Mouse (Mus musculus) neural tube, embryonic 13.5 days (tissue): ENCODE measurements around the gene Hic1. TPM values are rescaled to one million over a fixed set of nuclear protein-coding genes. Genes with fewer than 3 reads are reported as not detected.

Experiments
- ATAC-seq: fragments of 200-750 bp; cut with Nextera tagmentation; 2 replicates; pipeline ENCODE4 v1.8.0; 2017; ENCODE audit warnings: low read depth, mild to moderate bottlenecking, moderate TSS enrichment, moderate library complexity
- H3K27ac ChIP-seq: fragments of 300-500 bp; sonication (generic); replicated peaks from 2 replicates; pipeline ENCODE4 v1.5.1; 2015; ENCODE audit warnings: moderate library complexity, mild to moderate bottlenecking, inconsistent platforms
- H3K27me3 ChIP-seq: fragments of 300-500 bp; sonication (generic); 2 replicates; pipeline ENCODE4 v1.6.1; 2015; ENCODE audit warnings: mild to moderate bottlenecking, inconsistent platforms
- H3K36me3 ChIP-seq: fragments of 300-500 bp; sonication (generic); 2 replicates; pipeline ENCODE4 v1.6.1; 2015; ENCODE audit warnings: mild to moderate bottlenecking, inconsistent platforms
- H3K4me1 ChIP-seq: fragments of 300-500 bp; sonication (generic); replicated peaks from 2 replicates; pipeline ENCODE4 v1.6.1; 2015; ENCODE audit warnings: inconsistent platforms
- H3K4me2 ChIP-seq: fragments of 300-500 bp; sonication (generic); 2 replicates; pipeline ENCODE4 v1.6.1; 2015; ENCODE audit warnings: inconsistent platforms, mild to moderate bottlenecking, moderate library complexity
- H3K4me3 ChIP-seq: fragments of 300-500 bp; sonication (generic); 2 replicates; pipeline ENCODE4 v1.5.1; 2015; ENCODE audit warnings: mild to moderate bottlenecking, inconsistent platforms
- H3K9ac ChIP-seq: fragments of 300-500 bp; sonication (generic); 2 replicates; pipeline ENCODE4 v1.6.1; 2015; ENCODE audit warnings: moderate library complexity, mild to moderate bottlenecking, inconsistent platforms
- H3K9me3 ChIP-seq: fragments of 300-500 bp; sonication (generic); 2 replicates; pipeline ENCODE4 v1.6.1; 2016; ENCODE audit warnings: inconsistent platforms
- WGBS: fragments of 180-500 bp; shearing (Covaris S2); methylation state at CpG from one replicate; pipeline ENCODE4 v1.1.7; 2015; 5-methylcytosine and 5-hydroxymethylcytosine counted together
- microRNA counts: library from miRNA; unstranded; fragments of <30 nt; microRNA quantifications from one replicate; lab custom pipeline; 2016
- microRNA-seq: library from miRNA; unstranded; fragments of <30 nt; microRNA quantifications from one replicate; pipeline ENCODE4, GENCODE M21; 2016
- polyA plus RNA-seq: library from polyadenylated mRNA; unstranded; fragments of >200 nt; fragmentation: Nextera tagmentation; extraction: Ambion mirVana; gene quantifications from 2 replicates; pipeline ENCODE4 v1.2.1, GENCODE M21; 2015

The Hic1 gene
- polyA plus RNA-seq, 1 experiment from 2014 or later, result 7.4 TPM

DNA sequence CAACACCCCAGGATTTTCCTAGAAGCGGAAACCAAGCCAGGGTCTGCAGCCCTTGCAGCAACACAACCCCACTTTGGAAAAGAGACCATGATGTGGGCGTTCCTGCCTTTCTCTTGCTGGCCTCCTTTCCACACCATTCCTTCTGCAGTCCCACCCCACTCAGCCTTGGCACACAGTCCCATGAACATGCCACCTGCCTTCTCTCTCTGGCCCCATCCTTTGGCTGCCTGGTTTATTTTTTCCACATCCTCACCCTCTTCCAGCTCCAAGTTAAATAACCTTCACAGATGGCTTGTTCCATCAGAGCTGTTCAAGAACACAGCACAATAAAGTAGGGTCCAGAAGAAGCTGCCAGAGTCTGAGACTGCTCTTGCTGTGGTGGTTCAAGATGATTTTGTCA is 50.0 kb downstream of the Hic1 start:
- Histone ChIP-seq H3K4me2 (no peak overlapping the region), H3K9me3 (no peaks in the 10 kb centered on the region), H3K9ac (no peak overlapping the region), H3K27me3 (no peaks in the 10 kb centered on the region), H3K4me1 (peaks cover 7% of the 10 kb centered on the region; the same call in 1 of the 2 replicates), H3K36me3 (no peaks in the 10 kb centered on the region), H3K27ac (no peak overlapping the region), H3K4me3 (no peak overlapping the region)
- 93% methylated on average over 2 of the region's 2 CpGs for WGBS
- no peak for ATAC-seq

DNA sequence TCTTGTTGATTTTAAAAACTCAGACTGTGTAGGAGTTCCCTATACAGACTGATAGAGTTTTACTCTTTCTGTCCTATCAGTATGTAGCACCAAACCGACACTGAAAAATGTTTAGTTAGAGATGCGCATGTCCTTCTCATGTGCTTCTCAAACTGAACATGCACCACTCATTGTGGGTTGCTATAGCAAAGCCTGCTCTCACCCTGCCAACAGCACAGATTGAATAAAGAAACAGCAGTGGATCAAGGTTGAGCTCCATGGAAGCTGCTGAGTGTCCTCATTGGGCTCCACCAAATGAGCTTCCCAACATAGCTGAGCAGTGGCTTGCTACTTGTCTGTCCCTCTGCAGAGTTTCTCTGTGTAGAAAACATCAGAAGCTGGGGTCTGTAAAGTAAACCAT is 51.2 kb downstream of the Hic1 start:
- 95% methylated on average over 2 of the region's 2 CpGs for WGBS
- Histone ChIP-seq H3K4me2 (no peak overlapping the region), H3K36me3 (no peaks in the 10 kb centered on the region), H3K27ac (no peak overlapping the region), H3K27me3 (no peaks in the 10 kb centered on the region), H3K4me3 (no peak overlapping the region), H3K9me3 (no peaks in the 10 kb centered on the region), H3K9ac (no peak overlapping the region), H3K4me1 (peaks cover 7% of the 10 kb centered on the region; the same call in 1 of the 2 replicates)
- ATAC-seq, result no peak

DNA sequence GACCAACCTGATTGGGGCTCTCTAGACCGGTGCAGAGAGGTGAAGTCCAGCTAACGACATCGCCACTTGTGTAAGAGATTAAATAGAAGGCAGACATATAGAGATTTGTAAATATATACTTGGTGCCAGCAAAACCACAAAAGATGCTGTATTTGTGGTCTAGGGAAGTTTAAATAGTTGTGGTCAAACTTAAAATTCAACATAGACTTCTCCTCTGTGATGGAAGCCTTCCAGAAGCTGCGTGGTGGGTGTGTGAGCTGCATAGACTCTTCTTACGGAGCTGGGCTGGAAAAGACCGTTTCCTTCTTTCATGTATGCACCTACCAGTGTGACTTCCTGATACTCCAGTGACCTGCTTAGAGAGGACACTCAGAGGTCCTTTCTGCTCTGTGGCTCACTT is 52.9 kb downstream of the Hic1 start:
- H3K4me1 ChIP-seq, result peaks cover 7% of the 10 kb centered on the region; the same call in 1 of the 2 replicates
- H3K4me2 ChIP-seq, result no peak overlapping the region
- no peaks in the 10 kb centered on the region for H3K27me3 ChIP-seq
- ATAC-seq, result no peak
- no peak overlapping the region for H3K27ac ChIP-seq
- no peak overlapping the region for H3K9ac ChIP-seq
- 88% methylated on average over 6 of the region's 6 CpGs for WGBS
- no peaks in the 10 kb centered on the region for H3K36me3 ChIP-seq
- H3K4me3 ChIP-seq, result no peak overlapping the region
- H3K9me3 ChIP-seq, result no peaks in the 10 kb centered on the region

MicroRNAs within 50 kb of the gene (microRNA counts, 519-probe panel; counts per million panel counts)
- microRNA mmu-miR-132 (lab: Ali Mortazavi, UCI) (4,050 counts per million, percentile 65 among the panel's probes with 10 or more counts), microRNA mmu-miR-212 (lab: Ali Mortazavi, UCI) (not detected)

Small RNA genes within 50 kb of the gene (microRNA-seq; reads per million reads assigned to microRNA genes)
- 420 reads per million, percentile 74 among the genes with 10 or more reads in this experiment for gene Mir132
- 35.4 reads per million, percentile 40 among the genes with 10 or more reads in this experiment for gene Mir212

Other genes with a start within 250 kb of the Hic1 start
- gene Smg6, start 243.7 kb downstream of the Hic1 start, polyA plus RNA-seq, result 17.4 and 19.1 TPM in 2 replicates
- 34.9 and 36.5 TPM in 2 replicates for gene Srr, start 243.6 kb downstream of the Hic1 start, polyA plus RNA-seq
- gene Ovca2, start 9.3 kb upstream of the Hic1 start, polyA plus RNA-seq, result 18.6 and 20.5 TPM in 2 replicates
- gene Dph1, start 21.7 kb upstream of the Hic1 start, polyA plus RNA-seq, result 13.7 and 15.0 TPM in 2 replicates
- gene Rtn4rl1, start 24.3 kb upstream of the Hic1 start, polyA plus RNA-seq, result 12.4 and 16.5 TPM in 2 replicates
- 50.5 and 51.1 TPM in 2 replicates for gene Rpa1, start 178.8 kb upstream of the Hic1 start, polyA plus RNA-seq
- 12.8 and 16.0 TPM in 2 replicates for gene Smyd4, start 178.9 kb upstream of the Hic1 start, polyA plus RNA-seq